Mouse (Mus musculus) intestine, embryonic 16.5 days (tissue): ENCODE data around the gene Gsg1l. TPM values are rescaled to one million over a fixed set of nuclear protein-coding genes. Genes with fewer than 3 reads are reported as not detected.

Experiments used
- ATAC-seq: fragments of 200-750 bp; cut with Nextera tagmentation; 2 replicates; pipeline ENCODE4 v1.8.0; 2017; ENCODE audit warnings: moderate TSS enrichment, moderate library complexity
- H3K27ac ChIP-seq: fragments of 300-500 bp; sonication (generic); 2 replicates; pipeline ENCODE4 v1.5.1; 2014; ENCODE audit warnings: mild to moderate bottlenecking, low read length
- H3K27me3 ChIP-seq: fragments of 300-500 bp; sonication (generic); replicated peaks from 2 replicates; pipeline ENCODE4 v1.6.1; 2014; ENCODE audit warnings: low read length, control low read depth, mixed read lengths; ENCODE audit not compliant: control insufficient read depth, insufficient read depth
- H3K36me3 ChIP-seq: fragments of 300-500 bp; sonication (generic); 2 replicates; pipeline ENCODE4 v1.6.1; 2014; ENCODE audit warnings: low read length, control low read depth; ENCODE audit not compliant: control insufficient read depth, insufficient read depth
- H3K4me1 ChIP-seq: fragments of 300-500 bp; sonication (generic); 2 replicates; pipeline ENCODE4 v1.6.1; 2014; ENCODE audit warnings: low read length, control low read depth, mixed read lengths; ENCODE audit not compliant: control insufficient read depth, insufficient read depth
- H3K4me2 ChIP-seq: fragments of 300-500 bp; sonication (generic); 2 replicates; pipeline ENCODE4 v1.6.1; 2014; ENCODE audit warnings: low read depth, low read length, control low read depth
- H3K4me3 ChIP-seq: fragments of 300-500 bp; sonication (generic); 2 replicates; pipeline ENCODE4 v1.5.1; 2014; ENCODE audit warnings: mild to moderate bottlenecking, low read length
- H3K9ac ChIP-seq: fragments of 300-500 bp; sonication (generic); 2 replicates; pipeline ENCODE4 v1.6.1; 2014; ENCODE audit warnings: low read depth, low read length
- H3K9me3 ChIP-seq: fragments of 300-500 bp; sonication (generic); 2 replicates; pipeline ENCODE4 v1.6.1; 2016; ENCODE audit warnings: low read length, control low read depth; ENCODE audit not compliant: control insufficient read depth
- WGBS: fragments of 180-500 bp; shearing (Covaris S2); extraction: QIAGEN DNeasy Blood & Tissue Kit; methylation state at CpG from one replicate; pipeline ENCODE4 v1.1.7; 2014; 5-methylcytosine and 5-hydroxymethylcytosine counted together
- polyA plus RNA-seq: library from polyadenylated mRNA; unstranded; fragments of >200 nt; fragmentation: Nextera tagmentation; extraction: Ambion mirVana; gene quantifications from 2 replicates; pipeline ENCODE4 v1.2.1, GENCODE M21; 2015

Gene Gsg1l
- polyA plus RNA-seq, 1 experiment from 2014 or later: 0.48 TPM

GRCm38 (mm10) chr7:125900386-125901161 is 181.6 kb downstream of the Gsg1l start:
- H3K27ac ChIP-seq: no peak overlapping the region
- ATAC-seq: no peak; the same call in 1 of the 2 replicates
- 62% methylated on average over 13 of the region's 13 CpGs for WGBS
- H3K4me1 ChIP-seq: no peaks in the 10 kb centered on the region
- no peak overlapping the region for H3K9ac ChIP-seq
- H3K9me3 ChIP-seq: no peaks in the 10 kb centered on the region
- H3K4me3 ChIP-seq: no peak overlapping the region
- no peak overlapping the region for H3K4me2 ChIP-seq
- H3K36me3 ChIP-seq: no peaks in the 10 kb centered on the region
- no peaks in the 10 kb centered on the region; the same call in 1 of the 2 replicates for H3K27me3 ChIP-seq

- no peak overlapping the region for H3K4me3 ChIP-seq
- H3K4me2 ChIP-seq: no peak overlapping the region
- H3K9ac ChIP-seq: no peak overlapping the region
- ATAC-seq: no peak
- no peaks in the 10 kb centered on the region for H3K4me1 ChIP-seq
- no peaks in the 10 kb centered on the region; the same call in 1 of the 2 replicates for H3K27me3 ChIP-seq
- WGBS: 66% methylated on average over 2 of the region's 2 CpGs
- H3K9me3 ChIP-seq: no peaks in the 10 kb centered on the region
- no peaks in the 10 kb centered on the region for H3K36me3 ChIP-seq
- no peak overlapping the region for H3K27ac ChIP-seq
Measured at GRCm38 (mm10) chr7:125899916-125900315, 182.3 kb downstream of the Gsg1l start.

DNA sequence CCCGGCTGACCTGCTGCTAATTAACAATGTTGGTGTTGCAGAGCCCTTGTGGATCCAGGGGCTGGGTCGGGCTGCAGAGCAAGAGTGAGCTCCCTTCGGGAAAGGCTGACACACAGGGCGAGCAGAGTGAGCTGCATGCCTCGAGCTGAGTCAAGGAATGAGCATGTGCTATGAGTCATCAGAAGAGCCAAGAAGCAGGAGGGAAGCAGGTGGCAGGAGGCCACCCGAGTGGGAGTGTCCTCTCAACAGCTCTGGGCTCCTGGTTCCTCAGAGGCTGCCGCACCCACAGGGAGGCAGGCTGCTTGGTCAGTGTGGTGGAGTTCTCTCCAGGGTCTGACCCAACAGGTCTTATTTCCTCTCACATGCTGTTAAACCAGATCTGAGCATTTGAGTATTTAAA is 183.2 kb downstream of the Gsg1l start:
- Histone ChIP-seq H3K9ac (no peak overlapping the region), H3K4me2 (no peak overlapping the region), H3K9me3 (no peaks in the 10 kb centered on the region), H3K4me3 (no peak overlapping the region), H3K36me3 (no peaks in the 10 kb centered on the region), H3K27me3 (no peaks in the 10 kb centered on the region; the same call in 1 of the 2 replicates), H3K4me1 (no peaks in the 10 kb centered on the region), H3K27ac (no peak overlapping the region)
- WGBS: 24% methylated on average over 7 of the region's 7 CpGs
- ATAC-seq: peak; percentile 95

GRCm38 (mm10) chr7:125897059-125897458 is 185.2 kb downstream of the Gsg1l start:
- Histone ChIP-seq H3K9me3 (no peaks in the 10 kb centered on the region), H3K9ac (no peak overlapping the region), H3K4me3 (no peak overlapping the region), H3K4me1 (no peaks in the 10 kb centered on the region), H3K36me3 (no peaks in the 10 kb centered on the region), H3K4me2 (no peak overlapping the region), H3K27ac (no peak overlapping the region), H3K27me3 (no peaks in the 10 kb centered on the region; the same call in 1 of the 2 replicates)
- WGBS: 87% methylated on average over 4 of the region's 4 CpGs
- no peak for ATAC-seq

GRCm38 (mm10) chr7:125893621-125894020 is 188.6 kb downstream of the Gsg1l start:
- WGBS: 89% methylated on average over 5 of the region's 5 CpGs

DNA sequence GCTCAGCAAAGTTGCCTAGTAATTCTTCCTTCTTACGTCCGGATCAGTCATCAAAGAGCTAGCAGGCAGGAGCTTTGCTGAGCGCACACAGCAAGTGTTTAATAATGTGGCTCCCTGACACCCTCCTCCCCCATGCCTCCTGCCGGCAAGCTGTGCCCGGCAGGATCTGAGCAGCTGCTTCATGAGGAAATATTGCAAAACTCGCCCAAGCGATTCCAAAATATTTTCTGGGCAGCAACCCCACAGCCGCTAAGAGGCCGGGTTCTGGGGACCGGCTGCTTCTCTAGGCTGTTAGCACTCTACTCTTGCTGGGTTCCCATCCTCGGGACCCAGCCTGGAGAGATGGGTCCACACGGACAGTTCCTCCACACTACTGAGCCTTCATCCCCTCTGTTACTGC is 193.8 kb downstream of the Gsg1l start:
- H3K27ac ChIP-seq: no peak overlapping the region
- H3K4me2 ChIP-seq: no peak overlapping the region
- H3K9me3 ChIP-seq: no peaks in the 10 kb centered on the region
- H3K4me3 ChIP-seq: no peak overlapping the region
- ATAC-seq: no peak
- no peak overlapping the region for H3K9ac ChIP-seq
- H3K4me1 ChIP-seq: no peaks in the 10 kb centered on the region
- no peaks in the 10 kb centered on the region for H3K27me3 ChIP-seq
- 56% methylated on average over 12 of the region's 12 CpGs for WGBS
- no peaks in the 10 kb centered on the region for H3K36me3 ChIP-seq

More at GRCm38 (mm10) chr7:125893621-125894020, 188.6 kb downstream of the Gsg1l start:
- Histone ChIP-seq H3K4me3 (no peak overlapping the region), H3K27me3 (no peaks in the 10 kb centered on the region), H3K9ac (no peak overlapping the region), H3K4me1 (no peaks in the 10 kb centered on the region), H3K4me2 (no peak overlapping the region), H3K9me3 (no peaks in the 10 kb centered on the region), H3K27ac (no peak overlapping the region), H3K36me3 (no peaks in the 10 kb centered on the region)
- ATAC-seq: no peak

GRCm38 (mm10) chr7:125887761-125888160 is 194.4 kb downstream of the Gsg1l start:
- H3K4me1 ChIP-seq: no peaks in the 10 kb centered on the region
- H3K9ac ChIP-seq: no peak overlapping the region
- WGBS: 79% methylated on average over 5 of the region's 5 CpGs
- H3K27ac ChIP-seq: no peak overlapping the region
- H3K9me3 ChIP-seq: no peaks in the 10 kb centered on the region
- H3K27me3 ChIP-seq: no peaks in the 10 kb centered on the region
- ATAC-seq: no peak
- no peak overlapping the region for H3K4me2 ChIP-seq
- H3K36me3 ChIP-seq: no peaks in the 10 kb centered on the region
- no peak overlapping the region for H3K4me3 ChIP-seq

DNA sequence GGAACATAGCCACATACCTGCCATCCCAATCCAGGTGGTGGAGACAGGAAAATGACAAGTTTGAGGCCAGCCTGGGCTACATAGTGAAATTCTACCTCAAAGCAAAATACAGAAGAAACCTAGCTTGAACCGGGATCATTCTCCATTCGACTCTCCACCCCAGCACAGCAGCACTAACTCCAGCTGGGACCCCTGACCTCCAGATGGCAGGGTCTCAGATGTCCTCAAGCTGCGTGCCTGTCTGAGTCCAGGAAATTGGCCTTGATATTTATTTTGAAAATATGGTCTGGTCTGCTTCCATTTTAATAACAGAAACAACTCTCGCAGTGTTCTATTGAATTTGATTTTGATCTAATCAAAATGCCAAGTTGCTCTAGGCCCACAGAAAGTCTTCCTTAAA is 195.1 kb downstream of the Gsg1l start:
- Histone ChIP-seq H3K4me1 (no peaks in the 10 kb centered on the region), H3K4me2 (no peak overlapping the region), H3K9me3 (no peaks in the 10 kb centered on the region), H3K4me3 (no peak overlapping the region), H3K36me3 (no peaks in the 10 kb centered on the region), H3K9ac (no peak overlapping the region), H3K27me3 (no peaks in the 10 kb centered on the region), H3K27ac (no peak overlapping the region)
- ATAC-seq: no peak
- WGBS: 48% methylated on average over 4 of the region's 4 CpGs

GRCm38 (mm10) chr7:125886116-125886680 is 196.0 kb downstream of the Gsg1l start:
- Histone ChIP-seq H3K4me1 (no peaks in the 10 kb centered on the region), H3K9ac (no peak overlapping the region), H3K27ac (no peak overlapping the region), H3K9me3 (no peaks in the 10 kb centered on the region), H3K4me3 (no peak overlapping the region), H3K36me3 (no peaks in the 10 kb centered on the region), H3K27me3 (no peaks in the 10 kb centered on the region), H3K4me2 (no peak overlapping the region)
- WGBS: 68% methylated on average over 4 of the region's 4 CpGs
- ATAC-seq: no peak
